Mouse (Mus musculus): Measurements from ENCODE around the gene Krtap3-3. TPM values are rescaled to one million over a fixed set of nuclear protein-coding genes. Genes with fewer than 3 reads are reported as not detected.
"Not testable (repeated sequence)": the region's sequence is repeated elsewhere in the genome, so short reads cannot be mapped to it uniquely, and the experiment has no call there.

The Krtap3-3 gene
- polyA plus RNA-seq (2017; shearing (Covaris generic)), result not detected

- no peak for ATAC-seq
Observed at GRCm38 (mm10) chr11:99550765-99551164, at the start of gene Krtap3-3. TSS of gene Krtap3-3 (minus strand) at chr11:99550865.

GRCm38 (mm10) chr11:99597742-99598141, 47.1 kb upstream of the Krtap3-3 start, which contains the start of gene Krtap9-3:
TSS of gene Krtap9-3 (minus strand) at chr11:99598105.
- not testable (repeated sequence) for ATAC-seq

- ATAC-seq, result no peak
Observed at GRCm38 (mm10) chr11:99590981-99591380, 40.3 kb upstream of the Krtap3-3 start, which contains the start of gene Krtap1-3. TSS of gene Krtap1-3 (minus strand) at chr11:99591339.

- no peak for ATAC-seq
Observed at GRCm38 (mm10) chr11:99585096-99585495, 34.4 kb upstream of the Krtap3-3 start.

GRCm38 (mm10) chr11:99583245-99583704, 32.6 kb upstream of the Krtap3-3 start, which contains the start of gene Krtap1-4:
TSS of gene Krtap1-4 (minus strand) at chr11:99583654.
- ATAC-seq, result no peak

- ATAC-seq, result no peak
Observed at GRCm38 (mm10) chr11:99581564-99581963, 30.9 kb upstream of the Krtap3-3 start.

- ATAC-seq, result no peak
Observed at GRCm38 (mm10) chr11:99581051-99581450, 30.4 kb upstream of the Krtap3-3 start.

- ATAC-seq, result no peak
Observed at GRCm38 (mm10) chr11:99580636-99581035, 30.0 kb upstream of the Krtap3-3 start, which contains the start of gene Krtap1-5. TSS of gene Krtap1-5 (minus strand) at chr11:99581016.

- no peak for ATAC-seq
Observed at GRCm38 (mm10) chr11:99574106-99574505, 23.4 kb upstream of the Krtap3-3 start.

GRCm38 (mm10) chr11:99573164-99573563, 22.5 kb upstream of the Krtap3-3 start:
- ATAC-seq, result no peak

- no peak for ATAC-seq
Observed at GRCm38 (mm10) chr11:99566530-99566929, 15.9 kb upstream of the Krtap3-3 start, which contains the start of gene Krtap3-1. TSS of gene Krtap3-1 (minus strand) at chr11:99566630.

GRCm38 (mm10) chr11:99562580-99562979, 11.9 kb upstream of the Krtap3-3 start:
- ATAC-seq, result no peak

- ATAC-seq, result no peak
Observed at GRCm38 (mm10) chr11:99559366-99559765, 8.7 kb upstream of the Krtap3-3 start, which contains the start of gene Gm11939. TSS of gene Gm11939 (minus strand) at chr11:99559466.

GRCm38 (mm10) chr11:99557976-99558745, 7.5 kb upstream of the Krtap3-3 start:
- ATAC-seq, result no peak

GRCm38 (mm10) chr11:99556753-99557152, 6.1 kb upstream of the Krtap3-3 start, which contains the start of gene Krtap3-2:
TSS of gene Krtap3-2 (minus strand) at chr11:99556853.
- ATAC-seq, result no peak

GRCm38 (mm10) chr11:99556195-99556594, 5.5 kb upstream of the Krtap3-3 start:
- no peak for ATAC-seq

- ATAC-seq, result no peak
Observed at GRCm38 (mm10) chr11:99547892-99548291, 2.8 kb downstream of the Krtap3-3 start.

- ATAC-seq, result no peak
Observed at GRCm38 (mm10) chr11:99539721-99540120, 10.9 kb downstream of the Krtap3-3 start.

- no peak for ATAC-seq
Observed at GRCm38 (mm10) chr11:99521288-99521860, 29.3 kb downstream of the Krtap3-3 start, which contains the start of gene Krt39. TSS of gene Krt39 (minus strand) at chr11:99521338.

- no peak for ATAC-seq
Observed at GRCm38 (mm10) chr11:99514098-99514497, 36.6 kb downstream of the Krtap3-3 start.
